Mouse (Mus musculus) adrenal gland, adult 8-10 months (tissue): ENCODE measurements at regions not wholly inside any gene's neighbourhood (a gene's known extent, or its start where the extent isn't known, plus 50 kb on each side); places are given as distances from the start of the nearest gene placed in this dataset.

Experiments
- DNase-seq: peaks from one replicate; pipeline ENCODE4 v3.0.0; 2022

GRCm38 (mm10) chr14:21932771-21933170 lies 56.6 kb downstream of the Zfp503 start:
- DNase-seq, result no peak

GRCm38 (mm10) chr14:21931944-21932343 lies 57.5 kb downstream of the Zfp503 start:
- no peak for DNase-seq

GRCm38 (mm10) chr14:21929048-21929447 lies 60.4 kb downstream of the Zfp503 start:
- DNase-seq, result no peak

GRCm38 (mm10) chr14:21916671-21917070 lies 67.9 kb upstream of the Comtd1 start:
- DNase-seq, result peak; percentile 36

DNA sequence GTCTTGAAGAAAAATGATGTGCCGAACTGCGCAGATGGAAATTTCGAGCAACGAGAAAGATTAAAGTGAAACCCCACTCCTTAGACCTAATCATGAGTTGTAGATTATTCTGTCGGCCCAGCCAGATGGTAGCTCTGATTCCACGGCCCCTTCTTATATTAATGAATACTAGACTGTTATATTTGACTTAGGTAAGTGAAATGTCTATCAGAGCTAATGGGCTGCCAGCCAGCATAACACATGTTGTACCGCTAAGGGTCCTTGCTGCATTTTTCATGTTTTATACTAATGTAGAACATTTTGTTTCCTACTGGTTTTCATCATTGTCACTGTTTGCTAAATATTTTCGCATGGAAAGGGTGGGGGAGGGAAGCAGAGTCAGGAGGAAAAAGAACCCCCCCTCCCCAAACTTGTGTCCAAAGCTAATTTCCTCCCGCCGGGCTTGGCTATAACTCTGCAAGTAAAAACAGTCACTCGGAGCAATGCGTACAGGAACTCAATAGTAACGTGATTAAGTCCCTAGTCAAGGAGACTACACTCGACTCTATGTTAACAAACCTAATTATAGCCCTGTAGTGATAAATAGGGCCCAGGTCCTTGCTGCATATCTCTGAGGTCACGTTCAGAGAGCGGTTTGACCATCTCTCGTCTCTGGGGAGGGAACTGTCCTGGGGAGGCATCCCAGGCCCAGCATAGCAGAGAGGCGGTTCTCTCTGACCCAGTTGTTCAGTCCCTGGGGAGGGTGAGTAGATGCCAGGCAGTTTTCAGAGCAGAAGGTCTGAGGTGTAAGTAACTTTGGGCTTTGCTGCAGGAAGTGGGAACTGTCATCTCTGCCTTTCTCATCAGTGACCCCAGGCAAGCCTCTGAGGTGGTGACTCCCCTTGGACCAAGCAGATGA lies 56.0 kb upstream of the Comtd1 start:
- DNase-seq, result no peak

GRCm38 (mm10) chr14:21903562-21904497 lies 55.1 kb upstream of the Comtd1 start:
- peak; percentile 88 for DNase-seq

DNA sequence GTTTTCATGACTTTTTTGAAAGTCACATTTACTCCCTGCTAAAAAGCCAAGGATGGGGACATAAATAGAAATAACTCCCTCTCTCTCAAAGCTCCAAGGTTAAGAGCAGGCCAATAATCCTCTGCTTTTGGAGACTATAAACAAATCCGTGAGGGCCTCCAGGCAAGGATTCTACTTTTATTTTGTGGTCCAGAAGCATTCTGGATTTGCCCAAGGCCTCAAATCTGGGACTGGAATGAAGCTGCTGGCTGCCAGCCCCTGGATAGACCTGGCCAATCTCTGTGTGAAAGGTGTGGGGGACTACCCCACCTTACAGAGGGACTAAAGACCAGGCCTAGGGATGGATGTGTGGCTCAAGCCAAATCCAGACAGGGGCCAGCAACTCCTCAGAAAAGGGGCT lies 54.1 kb upstream of the Comtd1 start:
- DNase-seq, result no peak

- DNase-seq, result peak; percentile 32
Measured at GRCm38 (mm10) chr14:21902456-21902855, 53.7 kb upstream of the Comtd1 start.

DNA sequence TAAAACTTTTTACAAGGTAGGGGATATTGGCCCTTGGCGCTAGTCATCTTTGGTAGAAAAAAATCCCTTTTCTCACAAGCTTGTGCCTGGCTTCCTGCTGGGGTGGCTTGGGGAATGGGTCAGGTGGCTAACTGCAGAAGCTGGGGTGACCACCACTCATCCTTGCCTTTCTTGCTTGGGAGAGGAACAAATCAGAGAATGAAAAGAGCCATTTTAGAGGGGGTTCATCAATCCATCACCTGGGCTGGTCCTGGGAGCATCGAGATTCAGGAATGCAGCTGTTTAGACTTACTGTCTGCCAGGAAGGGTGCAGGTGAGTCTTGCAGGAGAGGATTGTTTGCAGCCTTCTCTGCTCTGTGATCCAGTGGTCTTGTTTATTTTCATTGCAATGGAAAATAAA lies 52.2 kb upstream of the Comtd1 start:
- no peak for DNase-seq

DNA sequence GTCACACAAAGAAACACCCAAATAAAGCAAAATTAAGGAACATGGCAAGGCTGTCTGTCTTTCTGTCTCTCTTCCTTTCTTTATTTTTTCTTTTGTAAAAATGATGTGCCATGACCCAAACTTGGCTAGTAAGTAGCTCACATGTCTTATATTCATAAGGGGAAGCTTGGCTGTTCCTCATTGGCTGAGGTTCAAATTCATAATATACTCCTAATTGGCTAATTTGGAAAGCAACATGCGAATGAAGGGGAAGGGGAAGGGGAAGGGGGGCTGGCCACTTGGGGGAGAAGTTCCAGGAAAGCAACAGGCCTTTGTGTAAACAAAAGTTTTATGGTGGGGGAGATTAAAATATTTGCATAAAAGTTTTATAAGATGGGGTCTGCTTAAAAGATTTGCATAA lies 51.7 kb upstream of the Comtd1 start:
- no peak for DNase-seq
